10 mouse cellular contexts compared by ENCODE assay signal in genomic region chr2:110663329-110663728, GRCm38 (mm10). TPM values are rescaled to one million over a fixed set of nuclear protein-coding genes. Genes with fewer than 3 reads are reported as not detected.
DNase-seq lines count a peak whose midpoint lies in the region; ATAC-seq and TF ChIP-seq lines count a peak whose summit lies in the region.
"Had no signal": no experiment of that assay in that cellular context is flagged by ENCODE, and none has a peak within 500 bp of the region (broad histone marks: within the 10 kb centered on the region; RNA-seq: fewer than 3 reads in every experiment).

No protein-coding gene starts in this region.

- DNase-seq in gastrocnemius, adult 18-20 months (ENCODE audit: low spot score), result peak; percentile 1
- no peak for DNase-seq in gastrocnemius, postnatal 36 days
- DNase-seq in limb, embryonic 14.5 days (ENCODE audit: low spot score), result peak; percentile 79
- DNase-seq in limb, embryonic 10.5 days (ENCODE audit: low spot score), result no peak
- DNase-seq in brain, adult 2 months (ENCODE audit: low read depth, low spot score), result peak; percentile 86
- no peak for DNase-seq in ovary, postnatal 10 days (ENCODE audit: low spot score)

- H3K36me3 ChIP-seq in limb, embryonic 14.5 days (ENCODE audit: control insufficient read depth, insufficient read depth, low read length), result no peaks in the 10 kb centered on the region
- no peaks in the 10 kb centered on the region for H3K36me3 ChIP-seq in limb, embryonic 10.5 days
- no peaks in the 10 kb centered on the region for H3K36me3 ChIP-seq in midbrain, embryonic 15.5 days (replicated peaks)
- H3K36me3 ChIP-seq: lung, embryonic 15.5 days had no signal

- intact Hi-C loops in gastrocnemius, postnatal 36 days (cut with DNase I), result loop anchor here (10.0 kb wide), 2 partner anchors 321 to 391 kb away; no protein-coding TSS in a partner anchor

- H3K4me1 ChIP-seq in limb, embryonic 14.5 days (ENCODE audit: control insufficient read depth, insufficient read depth, low read length), result no peaks in the 10 kb centered on the region
- no peaks in the 10 kb centered on the region for H3K4me1 ChIP-seq in limb, embryonic 10.5 days
- H3K4me1 ChIP-seq in midbrain, embryonic 15.5 days, result no peaks in the 10 kb centered on the region
- H3K4me1 ChIP-seq: lung, embryonic 15.5 days had no signal

- H3K9me3 ChIP-seq in limb, embryonic 14.5 days (ENCODE audit: control insufficient read depth, low read length), result no peaks in the 10 kb centered on the region
- H3K9me3 ChIP-seq in limb, embryonic 10.5 days (replicated peaks), result no peaks in the 10 kb centered on the region
- no peaks in the 10 kb centered on the region for H3K9me3 ChIP-seq in midbrain, embryonic 15.5 days
- H3K9me3 ChIP-seq: lung, embryonic 15.5 days had no signal

- no peak for ATAC-seq in limb, embryonic 14.5 days (ENCODE audit: low FRiP score, low read depth)
- ATAC-seq in midbrain, embryonic 15.5 days (replicated peaks), result peak; percentile 76
- no peak for ATAC-seq in megakaryocyte progenitor cell, adult 5-6 weeks (replicated peaks; ENCODE audit: poor library complexity)

- TF ChIP-seq POLR2A in limb, embryonic 14.5 days (IDR thresholded peaks at IDR 0.05; ENCODE audit: borderline replicate concordance, extremely low read depth, insufficient read depth, insufficient read length), result no peak

- H3K27ac ChIP-seq in limb, embryonic 14.5 days (replicated peaks; ENCODE audit: low read depth, low read length), result no peak overlapping the region
- no peak overlapping the region for H3K27ac ChIP-seq in limb, embryonic 10.5 days
- H3K27ac ChIP-seq in midbrain, embryonic 15.5 days, result no peak overlapping the region
- H3K27ac ChIP-seq: lung, embryonic 15.5 days had no signal

- no peaks in the 10 kb centered on the region; the same call in 1 of the 2 replicates for H3K27me3 ChIP-seq in limb, embryonic 14.5 days (ENCODE audit: control insufficient read depth, insufficient read depth, low read length)
- no peaks in the 10 kb centered on the region for H3K27me3 ChIP-seq in limb, embryonic 10.5 days (ENCODE audit: low read depth, poor library complexity, severe bottlenecking)
- no peaks in the 10 kb centered on the region for H3K27me3 ChIP-seq in midbrain, embryonic 15.5 days (replicated peaks)
- H3K27me3 ChIP-seq: lung, embryonic 15.5 days had no signal

- 47% methylated on average over 4 of the region's 4 CpGs for WGBS in limb, embryonic 14.5 days
- WGBS in limb, embryonic 10.5 days, result 60% methylated on average over 4 of the region's 4 CpGs
- 44% methylated on average over 4 of the region's 4 CpGs for WGBS in midbrain, embryonic 15.5 days

- H3K4me2 ChIP-seq in limb, embryonic 14.5 days (replicated peaks; ENCODE audit: low read depth, low read length, severe bottlenecking), result no peak overlapping the region
- no peak overlapping the region for H3K4me2 ChIP-seq in midbrain, embryonic 15.5 days
- H3K4me2 ChIP-seq: lung, embryonic 15.5 days had no signal

- H3K4me3 ChIP-seq in limb, embryonic 14.5 days (replicated peaks; ENCODE audit: low read length), result no peak overlapping the region
- no peak overlapping the region for H3K4me3 ChIP-seq in limb, embryonic 10.5 days
- H3K4me3 ChIP-seq in midbrain, embryonic 15.5 days, result no peak overlapping the region
- H3K4me3 ChIP-seq: lung, embryonic 15.5 days had no signal

- no peak overlapping the region for H3K9ac ChIP-seq in limb, embryonic 14.5 days (ENCODE audit: low read depth, low read length, severe bottlenecking)
- no peak overlapping the region for H3K9ac ChIP-seq in midbrain, embryonic 15.5 days
- H3K9ac ChIP-seq: lung, embryonic 15.5 days had no signal

RNA-seq across cellular contexts. Expression of gene Muc15, which starts 57.8 kb away (rescaled TPM):
- under 1 TPM in 1 of 2 experiments, not detected in 1; 0.16 TPM for total RNA-seq in gastrocnemius, adult 18-20 months (2021)
- not detected for total RNA-seq in gastrocnemius, postnatal 36 days (2021)
- 2.3 and 3.1 TPM in 2 replicates for polyA plus RNA-seq in limb, embryonic 14.5 days (2012; rRNA removed)
- 4.5 and 7.4 TPM in 2 replicates for polyA plus RNA-seq in limb, embryonic 14.5 days (2014; fragmentation: Nextera tagmentation; extraction: Ambion mirVana)
- polyA plus RNA-seq in limb, embryonic 10.5 days (2016; fragmentation: Nextera tagmentation; extraction: Ambion mirVana), result not detected in 2 replicates
- 0.10 and 0.17 TPM in 2 replicates for polyA plus RNA-seq in midbrain, embryonic 15.5 days (2015; fragmentation: Nextera tagmentation; extraction: Ambion mirVana)
- not detected in 2 replicates for total RNA-seq in megakaryocyte progenitor cell, adult 5-6 weeks (2015)
- not detected in 2 replicates for total RNA-seq in megakaryocyte progenitor cell, adult 5-6 weeks (2017)
- polyA plus RNA-seq: heart, embryonic 14.5 days; lung, embryonic 15.5 days had no signal

Comparison
In these comparisons a context has a peak if more than half of its experiments do, and no peak if none do; other contexts are left out.
1. DNase-seq: peak in gastrocnemius, adult 18-20 months (single experiment), limb, embryonic 14.5 days (single experiment) and brain, adult 2 months (single experiment); none in gastrocnemius, postnatal 36 days (0 of 2), limb, embryonic 10.5 days (single experiment) and ovary, postnatal 10 days (single experiment).